ENCODE assay signal across 8 mouse cellular contexts in the genomic region with DNA sequence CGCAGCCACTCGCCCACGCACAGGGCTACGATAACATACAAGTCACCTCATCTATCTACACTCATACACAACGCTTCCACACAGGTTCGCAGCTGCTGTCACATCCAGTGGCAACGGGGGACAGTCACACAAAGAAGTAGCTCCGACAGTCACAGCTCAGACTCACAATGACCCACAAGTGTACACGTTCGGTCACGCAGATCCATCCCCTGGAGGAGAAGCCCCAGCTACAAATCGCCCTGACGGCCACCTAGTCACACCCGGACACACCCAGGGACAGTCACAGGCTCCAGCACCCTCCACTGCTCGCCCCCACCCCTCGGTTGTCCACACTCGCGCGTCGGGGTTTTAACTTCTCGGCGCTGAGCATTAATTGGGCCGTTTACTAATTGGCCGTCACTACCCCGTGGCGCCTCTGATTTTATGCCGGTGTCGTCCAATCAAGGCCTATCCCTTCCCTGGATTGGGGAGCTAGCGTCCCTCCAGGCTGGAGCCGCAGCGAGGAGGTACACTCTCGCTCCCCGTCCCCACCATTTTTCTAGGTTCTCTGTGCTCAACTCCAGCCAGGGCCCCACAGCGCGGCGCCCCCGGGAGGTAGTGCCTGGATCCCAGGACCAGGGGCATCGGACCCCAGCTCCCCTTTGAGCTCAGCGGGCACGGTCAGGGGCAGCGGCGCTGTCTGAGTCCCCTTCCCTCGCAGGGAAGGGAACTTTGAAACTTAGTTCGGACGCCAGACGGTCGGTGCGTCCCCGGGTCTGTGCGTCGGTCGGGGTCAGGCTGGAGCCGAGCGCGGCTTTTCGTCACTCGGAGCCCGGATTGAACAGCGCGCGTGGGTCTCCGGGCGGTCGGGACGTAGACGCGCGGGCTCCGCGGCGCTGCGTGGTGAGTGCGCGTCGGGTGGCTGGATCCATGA. TPM values are rescaled to one million over a fixed set of nuclear protein-coding genes. Genes with fewer than 3 reads are reported as not detected.
DNase-seq lines count a peak whose midpoint lies in the region; ATAC-seq and TF ChIP-seq lines count a peak whose summit lies in the region.

No protein-coding gene starts in this region.

- DNase-seq in heart, adult 18-20 months, result peak; percentile 5 to 32
- no peak for DNase-seq in heart, postnatal 25 days (ENCODE audit: low spot score)
- no peak for DNase-seq in ES-E14 (ENCODE audit: low read depth, low spot score)
- DNase-seq in thymus, postnatal 36 days, result peak; percentile 26 to 33
- DNase-seq in gastrocnemius, postnatal 25 days, result no peak

- H3K4me3 ChIP-seq in ES-E14 (ENCODE audit: insufficient read depth in 1 of 2, low read depth in 1 of 2, low read length in 2 of 2, poor library complexity in 1 of 2, severe bottlenecking in 1 of 2), result peak overlapping the region; percentile 61 to 64
- peak overlapping the region; percentile 52 for H3K4me3 ChIP-seq in embryonic facial prominence, embryonic 15.5 days (replicated peaks)
- peak overlapping the region; percentile 56 for H3K4me3 ChIP-seq in hindbrain, embryonic 15.5 days
- H3K4me3 ChIP-seq in macrophage (ENCODE audit: inconsistent target), result peak overlapping the region; percentile 46

- H3K36me3 ChIP-seq in ES-E14 (ENCODE audit: control insufficient read depth, insufficient read depth, low read length, poor library complexity, severe bottlenecking) (no peaks in the 10 kb centered on the region), macrophage (ENCODE audit: inconsistent target) (no peaks in the 10 kb centered on the region)
- H3K36me3 ChIP-seq in embryonic facial prominence, embryonic 15.5 days, result no peaks in the 10 kb centered on the region
- no peaks in the 10 kb centered on the region for H3K36me3 ChIP-seq in hindbrain, embryonic 15.5 days

- H3K9ac ChIP-seq in ES-E14 (ENCODE audit: insufficient read depth, low read depth, low read length, poor library complexity, severe bottlenecking), result peak overlapping the region; percentile 41; the same call in 1 of the 2 replicates
- peak overlapping the region; percentile 31; the same call in 1 of the 2 replicates for H3K9ac ChIP-seq in embryonic facial prominence, embryonic 15.5 days
- peak overlapping the region; percentile 54 for H3K9ac ChIP-seq in hindbrain, embryonic 15.5 days

- no peaks in the 10 kb centered on the region for H3K79me2 ChIP-seq in macrophage (ENCODE audit: inconsistent target)

- H3K27ac ChIP-seq in ES-E14 (ENCODE audit: insufficient read depth, low read depth, low read length, poor library complexity, severe bottlenecking) (no peak overlapping the region), macrophage (no peak overlapping the region)
- H3K27ac ChIP-seq in embryonic facial prominence, embryonic 15.5 days (replicated peaks), result no peak overlapping the region
- H3K27ac ChIP-seq in hindbrain, embryonic 15.5 days (replicated peaks), result peak overlapping the region; percentile 66

- intact Hi-C loops in heart, postnatal 25 days (cut with DNase I), result loop anchor here (5.0 kb wide), 1 partner anchor 83 kb away; no protein-coding TSS in a partner anchor

- peak overlapping the region; percentile 95 for H3K4me2 ChIP-seq in embryonic facial prominence, embryonic 15.5 days (replicated peaks)
- peak overlapping the region; percentile 85 for H3K4me2 ChIP-seq in hindbrain, embryonic 15.5 days

- peaks cover 53% of the 10 kb centered on the region for H3K27me3 ChIP-seq in embryonic facial prominence, embryonic 15.5 days
- peaks cover 15% of the 10 kb centered on the region for H3K27me3 ChIP-seq in hindbrain, embryonic 15.5 days

- H3K9me3 ChIP-seq in ES-E14 (ENCODE audit: control insufficient read depth, insufficient read depth, low read depth, low read length), result no peaks in the 10 kb centered on the region
- H3K9me3 ChIP-seq in embryonic facial prominence, embryonic 15.5 days (replicated peaks), result 0 out of 2 replicates have a peak, but pooled peaks cover 3% of the 10 kb centered on the region
- no peaks in the 10 kb centered on the region for H3K9me3 ChIP-seq in hindbrain, embryonic 15.5 days

- in situ Hi-C loops in ES-E14 (cut with MboI; ENCODE audit: low sequenced_read_pairs in 2 of 2, unreplicated experiment in 2 of 2), result no loop called here

- no peak for ATAC-seq in embryonic facial prominence, embryonic 15.5 days (ENCODE audit: insufficient number of reproducible peaks, low FRiP score, low TSS enrichment, low read depth)
- ATAC-seq in hindbrain, embryonic 15.5 days (ENCODE audit: low FRiP score, low read depth), result peak; percentile 43

- H3K4me1 ChIP-seq in ES-E14 (ENCODE audit: control insufficient read depth in 2 of 2, insufficient read depth in 2 of 2, low read length in 2 of 2, poor library complexity in 1 of 2), result peaks cover 0 to 10% of the 10 kb centered on the region in 2 experiments; a peak in 1 of 4 replicates
- peaks cover 31% of the 10 kb centered on the region for H3K4me1 ChIP-seq in embryonic facial prominence, embryonic 15.5 days
- H3K4me1 ChIP-seq in hindbrain, embryonic 15.5 days (replicated peaks), result peaks cover 44% of the 10 kb centered on the region

- WGBS in embryonic facial prominence, embryonic 15.5 days, result 2% methylated on average over 75 of the region's 75 CpGs
- WGBS in hindbrain, embryonic 15.5 days, result under 1% methylated on average over 74 of the region's 75 CpGs
- WGBS in macrophage (ENCODE audit: missing documents), result 5% methylated on average over 60 of the region's 75 CpGs

TF ChIP-seq in ES-E14, 5 proteins besides CTCF, POLR2A, EP300 and RAD21:
- no peak for TF ChIP-seq HCFC1 (IDR thresholded peaks at IDR 0.05; ENCODE audit: borderline replicate concordance, insufficient read depth, low read length)
- no peak for TF ChIP-seq ZNF384 (IDR thresholded peaks at IDR 0.05; ENCODE audit: low read depth, low read length)

RNA-seq across cellular contexts. Expression of a gene that starts 1.0 kb away (rescaled TPM):
- total RNA-seq in heart, adult 18-20 months (2021), result 1 to 10 TPM; 1.1 to 1.2 TPM
- total RNA-seq in heart, postnatal 25 days (2021), result 1 to 10 TPM; 1.3 to 2.0 TPM
- 0.26 and 0.36 TPM in 2 replicates for total RNA-seq in ES-E14 (2012; rRNA removed)
- 3.1 and 3.7 TPM in 2 replicates for polyA plus RNA-seq in embryonic facial prominence, embryonic 15.5 days (2015; fragmentation: Nextera tagmentation; extraction: Ambion mirVana)
- 26.1 and 32.2 TPM in 2 replicates for polyA plus RNA-seq in hindbrain, embryonic 15.5 days (2015; fragmentation: Nextera tagmentation; extraction: Ambion mirVana)
- 10 to 100 TPM in 1 of 26 experiments, 1 to 10 TPM in 13, under 1 TPM in 10, not detected in 2; 0.27 to 10.1 (median 1.9) TPM for total RNA-seq in macrophage (2018; cell fraction: chromatin; rRNA removed)
- 10 to 100 TPM in 12 of 26 experiments, 1 to 10 TPM in 7, under 1 TPM in 7; 0.48 to 16.7 (median 5.1) TPM for total RNA-seq in macrophage (2018; cell fraction: cytosol; rRNA removed)
- 10 to 100 TPM in 2 of 26 experiments, 1 to 10 TPM in 14, under 1 TPM in 10; 0.17 to 24.0 (median 2.1) TPM for total RNA-seq in macrophage (2018; cell fraction: nucleus; rRNA removed)
- 3.5 to 13.8 TPM (median 11.2 TPM) in 3 replicates for polyA plus RNA-seq in macrophage (2018)
- under 1 TPM; 0.10 to 0.32 TPM for total RNA-seq in gastrocnemius, postnatal 25 days (2021)

Comparison
In these comparisons a context has a peak if more than half of its experiments do, and no peak if none do; other contexts are left out.
1. DNase-seq: peak in heart, adult 18-20 months (2 of 2) and thymus, postnatal 36 days (2 of 2); none in heart, postnatal 25 days (single experiment), ES-E14 (single experiment) and gastrocnemius, postnatal 25 days (single experiment).
2. Peak in every context shown above with its lines, with median percentiles within 50 percentile points of each other: H3K4me3 ChIP-seq and H3K9ac ChIP-seq.